Mouse (Mus musculus): ENCODE data around the gene Cask.
"Not testable (repeated sequence)": the region's sequence is repeated elsewhere in the genome, so short reads cannot be mapped to it uniquely, and the experiment has no call there.

DNA sequence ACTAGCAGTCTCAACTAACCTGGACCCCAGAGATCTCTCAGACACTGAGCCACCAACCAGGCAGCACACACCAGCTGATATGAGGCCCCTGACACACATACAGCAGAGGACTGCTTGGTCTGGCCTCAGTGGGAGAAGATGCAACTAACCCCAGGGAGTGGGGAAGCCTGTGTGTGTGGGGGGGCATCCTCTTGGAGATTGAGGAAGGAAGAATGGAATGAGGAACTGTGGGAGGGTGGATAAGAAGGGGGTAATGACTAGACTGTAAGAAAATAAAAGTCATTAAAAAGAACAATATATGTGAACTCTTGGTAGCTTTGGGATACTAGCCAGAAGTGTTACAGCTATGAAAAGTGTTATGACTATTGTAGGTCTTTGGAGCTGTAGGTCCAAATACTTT is 120.4 kb downstream of the Cask start:
- TF ChIP-seq CTCF (IDR thresholded peaks at IDR 0.05; ENCODE audit: extremely low read depth, insufficient read length, insufficient replicate concordance, low read depth, low read length); POLR2A (IDR thresholded peaks at IDR 0.05; ENCODE audit: low read depth, low read length): not testable (repeated sequence)
